Mouse (Mus musculus): Measurements from ENCODE around the gene Cntnap2.

DNA sequence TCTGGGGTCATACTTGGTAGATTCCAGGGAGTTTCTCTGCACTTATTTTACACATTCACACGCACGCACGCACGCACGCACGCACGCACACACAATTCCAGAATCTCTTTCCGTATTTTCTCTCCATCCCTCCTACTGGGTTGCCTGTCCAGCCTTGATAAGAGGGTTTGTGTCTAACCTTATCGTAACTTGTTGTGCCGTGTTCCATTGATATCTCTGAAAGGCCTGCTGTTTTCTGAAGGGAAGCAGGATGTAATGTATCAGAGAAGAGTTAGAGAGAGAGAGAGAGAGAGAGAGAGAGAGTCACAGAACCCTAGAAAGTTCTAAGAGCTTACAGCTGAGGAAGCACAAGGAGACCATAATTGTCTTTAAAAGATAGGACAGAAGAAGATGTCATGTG is 2132.8 kb downstream of the Cntnap2 start:
- TF ChIP-seq USF1 (IDR thresholded peaks at IDR 0.05; ENCODE audit: low read depth) = no peak
- TF ChIP-seq POLR2A (IDR thresholded peaks at IDR 0.05; ENCODE audit: insufficient read length, low read depth) = no peak
- TF ChIP-seq MYOD1 (IDR thresholded peaks at IDR 0.05; ENCODE audit: control insufficient read depth in 1 of 3, insufficient read length in 2 of 3, low read depth in 2 of 3) = no peak
- TF ChIP-seq E2F4 (IDR thresholded peaks at IDR 0.05; ENCODE audit: insufficient read depth) = no peak
- TF ChIP-seq TCF12 (IDR thresholded peaks at IDR 0.05; ENCODE audit: insufficient read depth, poor library complexity, severe bottlenecking) = no peak
- no peak for TF ChIP-seq REST (IDR thresholded peaks at IDR 0.05; ENCODE audit: insufficient read depth, insufficient read length)
- no peak for TF ChIP-seq MYOG (IDR thresholded peaks at IDR 0.05; ENCODE audit: control insufficient read depth in 1 of 3, insufficient read depth in 1 of 3, insufficient read length in 2 of 3, low read depth in 2 of 3)
